Mouse (Mus musculus) NIH3T3 (cell line): Measurements from ENCODE around the gene Reg4.

Experiments
- DNase-seq: peaks from one replicate; pipeline ENCODE4 v3.0.0-alpha.2; 2012; ENCODE audit warnings: low read depth

The Reg4 gene

DNA sequence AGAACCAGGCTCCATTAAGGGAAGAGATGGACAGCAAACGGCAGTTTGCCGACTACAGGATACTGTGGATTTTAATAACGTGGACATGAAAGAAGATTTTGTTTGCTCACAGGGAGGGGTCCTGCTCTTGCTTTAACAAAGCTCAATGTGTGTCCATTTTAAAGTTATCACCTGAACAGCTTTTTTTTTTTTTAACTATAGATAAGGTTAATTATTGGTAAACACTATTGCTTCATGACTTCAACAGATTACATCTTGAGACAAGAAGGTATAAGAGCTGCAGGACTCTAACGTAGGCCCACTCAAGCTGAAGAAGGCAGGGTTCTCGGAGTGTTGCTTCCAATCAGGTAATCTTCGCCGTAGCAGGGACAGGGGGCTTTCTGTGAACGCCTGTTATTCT lies at the start of gene Reg4:
Gene Reg4 (plus strand): TSS at position 301 of the 400 bp plus-strand sequence.
- no peak for DNase-seq

DNA sequence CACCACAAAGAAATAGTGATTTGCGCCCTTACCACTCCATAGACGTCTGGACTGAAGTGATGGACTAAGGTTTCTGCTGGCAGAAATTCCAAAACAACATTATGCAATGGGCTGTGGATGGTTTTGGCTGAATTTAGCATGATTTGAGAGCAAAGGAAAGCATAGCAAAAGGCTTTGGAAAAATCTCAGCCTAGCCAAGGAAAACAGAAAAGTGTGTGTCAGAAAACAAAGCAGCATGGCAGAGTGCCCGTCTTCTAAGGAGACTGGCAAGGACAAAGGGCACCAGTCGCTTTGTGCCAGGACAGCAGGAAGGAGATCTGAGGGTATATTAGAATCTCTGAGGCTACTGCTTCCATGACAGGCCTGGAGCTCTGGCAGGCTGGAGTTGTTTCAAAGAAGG lies 43.6 kb upstream of the Reg4 start:
- peak; percentile 85 for DNase-seq

DNA sequence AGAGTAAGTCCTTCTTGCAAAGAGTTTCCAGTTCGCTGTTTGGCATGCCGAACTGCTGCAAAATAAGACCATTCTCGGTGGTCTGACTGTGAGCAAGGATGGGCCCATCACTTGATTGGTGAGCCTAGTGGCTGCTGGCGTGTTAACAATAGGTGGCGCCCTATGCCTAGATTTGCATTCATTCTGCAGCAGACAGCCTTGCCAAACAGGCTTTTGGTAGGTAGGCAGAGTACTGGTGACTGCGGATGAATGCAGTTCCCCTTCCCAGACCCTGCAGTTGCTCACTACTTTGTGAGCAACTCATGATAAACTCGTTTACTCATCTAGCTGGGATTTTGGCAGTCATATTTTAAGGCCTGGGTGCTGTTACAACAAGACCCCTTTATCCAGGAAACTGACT lies 41.2 kb upstream of the Reg4 start:
- DNase-seq: peak; percentile 60

DNA sequence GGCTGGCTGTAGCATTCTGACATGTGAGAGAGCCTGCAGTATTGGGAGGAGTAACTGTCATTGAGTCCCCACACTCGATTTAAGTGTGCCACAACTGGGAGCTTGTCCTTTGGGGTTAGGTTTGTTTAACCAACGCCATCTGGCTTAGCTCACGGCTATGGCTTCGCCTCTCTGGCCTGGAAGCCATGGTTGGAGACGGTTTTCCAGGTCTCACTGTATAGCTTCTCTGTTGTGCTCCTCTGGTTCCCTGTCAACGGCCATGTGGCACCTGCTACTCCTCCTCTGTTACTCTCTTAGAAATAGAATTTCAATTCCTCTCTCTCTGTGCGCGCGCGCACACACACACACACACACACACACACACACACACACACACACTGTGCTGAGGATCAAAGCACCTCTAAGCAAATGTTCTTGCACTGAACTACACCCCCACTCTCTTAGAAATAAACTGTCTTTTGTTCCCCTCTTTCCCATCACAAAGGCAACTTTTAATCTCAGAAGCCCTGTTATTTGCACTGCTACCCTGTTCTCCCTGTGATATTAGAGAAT lies 36.7 kb upstream of the Reg4 start:
- no peak for DNase-seq

DNA sequence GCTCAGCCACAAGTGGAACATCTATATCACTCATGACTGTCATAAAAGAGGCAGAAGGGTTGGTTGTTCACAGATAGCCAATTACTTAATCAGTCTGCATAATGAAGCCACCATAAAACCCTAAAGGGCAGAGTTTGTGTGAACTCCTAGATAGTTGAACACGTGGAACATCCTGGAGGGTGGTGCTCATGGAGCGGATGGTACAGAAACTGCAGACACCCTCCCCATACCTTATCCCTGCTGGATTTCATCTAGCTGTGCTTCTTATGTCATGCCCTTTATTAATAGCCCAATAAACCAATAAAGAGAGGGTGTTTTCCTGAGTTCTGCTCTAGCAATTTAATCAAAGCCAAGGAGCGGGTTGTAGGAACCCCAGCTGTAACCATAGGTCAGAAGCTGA lies 34.2 kb upstream of the Reg4 start:
- DNase-seq: no peak

DNA sequence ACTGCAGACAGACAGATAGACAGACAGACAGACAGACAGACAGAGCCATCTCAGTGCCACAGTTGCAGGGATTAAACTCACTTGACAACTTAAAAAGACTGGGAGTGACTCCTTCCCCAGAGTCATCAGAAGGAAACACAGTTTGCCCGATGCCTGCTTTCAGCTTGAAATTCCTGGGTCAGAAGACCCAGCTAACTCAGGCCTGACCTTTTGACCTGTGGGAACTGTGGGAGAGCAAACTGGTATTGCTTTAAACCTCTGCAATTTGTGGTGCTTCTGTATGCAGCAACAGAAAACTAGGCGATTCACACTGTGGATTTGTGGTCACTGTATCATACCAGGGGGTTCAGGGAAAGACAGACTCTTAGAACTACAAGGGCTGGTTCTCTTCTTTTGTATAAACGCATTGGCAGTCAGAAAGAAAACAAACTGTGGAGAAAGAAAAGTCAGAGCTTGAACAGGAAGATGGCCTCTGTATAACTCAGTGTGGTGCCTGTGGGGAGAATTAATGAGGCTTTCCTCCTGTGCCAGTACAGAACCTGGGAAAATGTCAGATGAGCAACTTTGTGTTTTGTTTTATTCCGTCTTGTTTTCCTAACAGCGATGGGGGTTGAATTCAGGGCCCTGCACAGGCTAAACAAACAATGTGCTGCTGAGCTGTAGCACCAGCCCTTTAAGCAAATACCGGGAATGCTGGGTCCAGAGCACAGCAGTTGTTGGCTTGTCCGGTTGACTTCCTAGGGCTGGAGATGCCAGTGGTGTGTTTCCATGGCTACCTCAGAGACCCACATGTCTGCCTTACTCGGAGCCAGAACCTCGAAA lies 24.0 kb upstream of the Reg4 start:
- peak; percentile 17 for DNase-seq

DNA sequence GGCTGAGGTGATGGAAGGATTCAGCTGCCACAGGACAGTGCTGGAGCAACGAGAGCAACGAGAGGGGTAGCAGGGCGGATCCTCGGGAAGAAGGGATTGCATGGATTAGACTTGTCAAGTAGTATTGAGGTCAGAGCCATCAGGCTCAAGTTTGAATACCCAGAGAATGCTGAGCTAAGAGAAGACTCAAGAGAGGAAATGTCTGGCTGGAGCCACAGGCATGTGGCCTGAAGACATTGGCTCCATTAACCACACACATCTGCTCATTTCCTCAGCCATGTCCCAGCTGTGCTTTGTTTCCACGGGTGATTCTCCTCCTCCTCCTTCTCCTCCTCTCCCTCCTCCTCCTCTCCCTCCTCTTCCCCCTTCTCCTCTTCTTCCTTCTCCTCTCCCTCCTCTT lies 22.2 kb upstream of the Reg4 start:
- no peak for DNase-seq

DNA sequence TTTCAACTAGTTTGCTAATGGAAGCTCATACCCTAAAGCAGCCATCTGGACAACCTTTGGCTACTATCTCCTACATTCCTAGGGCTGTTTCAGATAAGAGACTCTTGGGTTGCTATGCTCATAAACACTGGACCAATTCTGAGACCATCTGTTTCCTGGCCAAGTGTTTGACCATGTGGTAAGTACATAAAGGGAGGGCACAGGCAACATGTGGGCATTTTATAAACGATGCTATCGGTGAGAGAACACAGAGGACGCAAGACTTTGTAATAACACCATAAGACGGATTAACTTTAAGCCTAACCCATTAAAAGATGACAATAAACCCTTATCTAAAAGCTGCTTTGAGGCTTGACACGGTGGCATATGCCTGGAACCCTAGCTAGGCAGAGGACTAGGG lies 18.7 kb upstream of the Reg4 start:
- DNase-seq: no peak

DNA sequence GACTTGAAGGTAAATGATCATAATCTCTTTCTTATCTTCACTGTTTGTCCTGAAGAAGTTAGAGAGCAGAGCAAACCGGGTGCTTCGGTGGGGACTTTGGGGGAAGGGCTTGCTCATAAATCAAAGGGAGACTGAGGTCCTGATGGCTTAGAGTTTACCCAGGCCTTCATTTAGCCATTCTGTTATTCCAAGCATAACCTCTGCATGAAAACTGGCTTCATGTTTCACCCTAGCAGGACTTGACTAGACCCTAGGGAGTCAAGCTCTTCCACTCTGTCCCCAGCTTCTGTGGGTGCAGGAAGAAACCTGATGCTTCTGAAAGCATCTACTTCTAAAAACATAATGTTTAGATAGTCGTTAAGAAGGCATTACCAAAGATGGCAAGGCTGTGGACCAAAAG lies 15.0 kb upstream of the Reg4 start:
- no peak for DNase-seq

DNA sequence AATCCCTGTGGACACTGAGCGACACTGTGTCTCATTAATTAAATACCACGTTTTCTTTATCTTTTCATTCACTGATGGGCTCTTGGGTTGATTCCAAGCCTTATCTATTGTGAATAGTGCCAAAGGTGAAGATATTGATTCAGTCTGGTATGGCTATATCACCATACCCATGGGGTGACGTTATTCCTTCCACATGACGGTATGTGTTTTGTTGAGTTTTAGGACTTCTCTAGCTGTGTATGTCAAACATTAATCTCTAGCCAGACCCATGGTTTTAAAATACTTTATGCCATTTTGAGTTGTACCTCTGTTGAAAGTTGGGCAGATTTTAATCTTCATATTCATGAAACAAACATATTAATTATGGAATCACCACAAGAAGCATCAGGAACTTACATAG lies 12.8 kb upstream of the Reg4 start:
- DNase-seq: no peak

DNA sequence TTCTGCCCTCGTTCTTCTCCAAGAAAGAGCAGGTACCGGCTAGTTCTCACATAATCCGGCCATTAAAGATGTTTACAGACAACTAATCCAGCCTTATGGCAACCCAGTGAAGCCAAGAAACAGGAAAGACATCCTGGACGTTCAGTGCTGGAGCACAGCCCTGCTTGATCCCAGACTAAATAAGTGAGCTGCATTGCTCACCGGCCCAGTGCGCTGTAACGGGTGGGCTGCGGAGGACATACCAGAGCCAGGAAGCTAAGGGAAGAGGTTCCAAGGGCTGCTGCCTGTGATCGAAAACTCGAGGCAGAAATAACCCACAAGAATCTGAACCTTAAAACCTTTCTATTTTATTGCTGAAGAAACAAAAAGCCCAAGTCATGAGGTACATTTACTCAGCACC lies 11.1 kb upstream of the Reg4 start:
- no peak for DNase-seq

DNA sequence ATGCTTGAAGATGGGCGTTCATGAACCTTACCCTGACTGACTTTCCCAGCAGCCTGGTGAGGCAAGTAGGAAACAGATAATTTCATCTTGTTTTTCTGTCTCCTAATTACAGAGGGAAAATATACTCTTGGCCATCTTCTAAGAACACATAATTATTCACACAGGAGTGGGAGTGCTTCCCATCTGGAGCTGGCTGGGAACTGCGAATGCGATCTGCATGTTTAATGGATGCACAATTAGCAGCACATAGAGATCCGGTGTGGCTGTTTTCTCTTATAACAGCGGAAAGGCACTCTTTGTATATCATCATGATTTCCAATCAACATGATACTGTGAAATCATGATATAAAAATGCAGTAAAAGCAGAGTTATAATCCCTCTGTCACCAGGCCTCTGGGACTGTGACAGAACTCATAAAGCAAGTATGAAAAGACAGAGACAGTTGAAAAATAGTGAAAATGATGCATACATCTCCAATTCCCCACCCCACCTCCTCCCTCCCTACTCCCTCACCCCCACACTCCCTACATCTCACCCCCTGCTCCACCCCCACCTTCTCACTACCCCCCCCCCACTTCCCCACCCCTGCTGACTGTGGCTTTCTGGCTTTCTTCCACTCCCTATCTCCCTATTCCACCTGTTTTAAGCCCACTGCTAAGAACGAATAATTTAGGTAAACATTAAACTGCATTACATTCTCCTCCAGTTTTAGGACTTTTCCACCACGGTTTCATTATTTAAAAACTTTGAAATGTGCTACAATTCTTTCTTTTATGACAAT lies 10.5 kb upstream of the Reg4 start:
- DNase-seq: no peak

DNA sequence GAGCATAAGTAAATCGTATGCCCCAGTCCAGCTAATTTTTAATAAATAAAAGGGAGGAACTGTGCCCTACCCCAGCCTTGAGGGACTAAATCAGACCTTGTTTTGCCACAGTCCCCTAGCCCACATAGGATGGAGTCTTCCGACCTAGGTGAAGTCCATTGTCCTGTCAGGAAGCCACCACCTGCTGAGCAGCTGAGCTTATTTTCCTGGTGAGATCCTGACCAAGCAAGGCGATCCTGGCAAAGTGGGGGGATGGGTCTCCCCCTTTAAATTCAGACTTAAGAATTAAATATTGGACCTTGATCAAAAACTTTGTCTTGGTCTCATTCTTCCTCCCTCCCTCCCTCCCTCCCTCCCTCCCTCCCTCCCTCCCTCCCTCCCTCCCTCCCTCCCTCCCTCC lies 5.7 kb upstream of the Reg4 start:
- no peak for DNase-seq

DNA sequence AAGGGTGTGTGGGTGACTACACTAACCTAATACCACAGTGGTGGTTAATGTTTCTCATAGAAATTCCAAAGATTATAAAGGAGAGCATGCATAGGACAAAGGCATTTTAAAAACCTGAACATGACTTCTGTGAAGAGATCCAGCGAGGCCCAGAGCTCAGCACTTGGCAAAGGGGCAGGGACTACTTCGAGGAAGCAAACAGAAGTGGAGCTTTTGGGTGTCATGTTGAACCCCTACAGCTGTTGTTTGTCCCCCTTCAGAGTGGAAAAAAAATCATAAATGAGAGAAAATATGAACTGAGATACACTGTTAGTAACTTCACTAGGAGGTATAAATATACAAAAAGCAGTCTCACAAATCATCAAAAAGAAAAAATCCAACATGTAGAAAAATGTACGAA lies 1.3 kb downstream of the Reg4 start:
- no peak for DNase-seq

DNA sequence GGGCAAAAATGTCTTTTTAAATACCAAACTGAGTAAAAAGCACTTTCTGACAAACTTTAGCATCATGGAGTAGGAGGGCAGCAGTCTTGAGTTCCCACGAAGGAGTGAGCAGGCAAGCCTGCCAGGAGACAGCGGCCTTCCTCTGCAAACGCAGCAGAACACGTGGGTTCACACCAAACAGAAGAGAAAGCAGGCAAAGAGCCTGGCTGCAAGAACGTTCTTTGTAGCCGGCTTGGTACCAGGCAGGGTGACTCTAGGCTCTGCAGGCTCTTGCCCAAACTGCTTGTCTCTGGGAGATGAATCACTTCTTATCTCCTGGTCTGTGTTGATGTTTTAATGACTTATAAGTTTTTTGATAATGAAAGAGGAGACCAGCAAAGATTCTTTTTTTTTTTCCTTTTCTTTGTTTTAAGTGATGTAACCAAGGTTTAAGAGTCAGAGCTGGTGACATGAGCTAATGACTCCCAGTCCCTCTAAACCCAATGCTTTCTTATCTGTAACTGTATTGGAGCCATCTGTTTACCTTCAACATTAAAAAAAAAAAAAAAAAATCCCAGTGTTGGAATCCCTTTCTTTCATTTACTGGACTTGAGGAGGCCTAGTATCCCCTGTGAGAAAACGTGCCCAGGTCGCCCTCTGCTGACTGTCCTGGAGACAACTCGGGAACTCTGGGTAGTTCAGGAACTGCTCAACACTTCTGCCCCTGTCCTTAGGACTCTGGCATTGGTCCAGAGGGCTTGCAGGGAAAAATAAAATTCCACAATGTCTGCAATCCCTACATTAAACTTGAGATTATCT lies 2.0 kb downstream of the Reg4 start:
- DNase-seq: peak; percentile 88

DNA sequence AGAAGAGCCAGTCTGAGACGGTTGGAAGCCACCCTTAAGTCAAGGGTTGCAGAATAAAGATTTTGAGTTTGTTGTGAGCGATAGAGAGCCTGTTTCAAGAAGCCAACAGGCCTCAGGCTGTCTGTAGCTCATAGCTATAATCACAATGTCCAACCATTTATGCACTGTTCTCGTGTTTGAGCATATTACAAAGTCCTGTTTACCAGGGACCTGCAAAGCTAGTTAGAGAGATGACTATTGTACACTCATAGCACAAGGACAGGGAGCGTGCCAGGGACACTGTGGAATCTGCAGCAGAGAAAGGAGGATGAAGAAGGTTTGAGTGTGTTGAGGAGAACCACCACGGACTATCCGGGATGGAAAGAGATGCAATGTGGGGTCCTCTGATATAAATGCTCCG lies 3.0 kb downstream of the Reg4 start:
- no peak for DNase-seq

DNA sequence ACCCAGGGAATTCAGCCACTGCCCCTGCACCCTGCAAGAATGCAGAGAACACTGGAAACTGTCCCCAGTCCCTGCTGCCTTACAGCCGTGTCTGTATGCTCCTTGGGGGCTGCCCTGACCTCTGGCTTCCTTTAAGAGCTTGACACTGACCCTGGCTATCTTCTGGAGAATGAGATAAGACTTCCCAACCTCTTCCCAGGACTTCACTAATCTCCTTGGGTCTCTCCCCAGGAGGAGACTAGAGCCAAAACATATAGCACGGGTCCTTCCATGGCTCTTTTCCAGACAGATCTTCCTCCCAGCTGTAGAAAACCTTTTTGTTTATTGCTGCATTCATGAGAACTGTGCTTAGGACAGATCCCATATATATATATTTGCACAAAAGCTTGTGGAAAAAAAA lies 3.8 kb downstream of the Reg4 start:
- no peak for DNase-seq

DNA sequence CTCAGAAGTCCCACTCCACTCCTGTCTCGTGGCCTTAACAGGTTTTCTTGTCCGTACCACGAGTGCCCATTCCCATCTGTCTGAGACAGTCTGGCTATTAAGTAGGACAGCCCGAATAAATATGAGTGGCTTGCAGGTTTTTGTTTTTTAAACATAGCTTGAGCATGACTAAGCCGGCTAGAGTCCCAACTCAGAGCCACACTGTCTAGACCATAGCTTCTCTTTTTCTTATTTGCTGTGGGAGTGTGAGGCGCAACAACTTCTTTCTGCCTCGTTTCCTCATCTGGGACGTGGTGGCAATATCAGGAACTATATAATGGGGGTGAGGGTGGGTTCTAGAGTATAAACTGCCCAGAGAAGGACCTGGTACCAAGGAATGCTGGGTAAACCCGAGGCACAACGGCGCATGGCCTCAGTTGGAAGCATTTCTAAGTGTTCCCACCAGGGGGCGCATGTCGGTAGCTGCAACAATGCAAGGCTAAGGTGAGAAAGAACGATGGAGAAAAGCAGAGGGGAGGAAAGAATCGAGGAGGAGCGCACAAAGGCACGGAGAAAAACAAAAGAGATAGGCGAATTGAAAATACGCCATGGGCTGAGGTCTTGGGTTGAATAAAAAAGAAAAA lies 5.1 kb downstream of the Reg4 start:
- DNase-seq: peak; percentile 81

DNA sequence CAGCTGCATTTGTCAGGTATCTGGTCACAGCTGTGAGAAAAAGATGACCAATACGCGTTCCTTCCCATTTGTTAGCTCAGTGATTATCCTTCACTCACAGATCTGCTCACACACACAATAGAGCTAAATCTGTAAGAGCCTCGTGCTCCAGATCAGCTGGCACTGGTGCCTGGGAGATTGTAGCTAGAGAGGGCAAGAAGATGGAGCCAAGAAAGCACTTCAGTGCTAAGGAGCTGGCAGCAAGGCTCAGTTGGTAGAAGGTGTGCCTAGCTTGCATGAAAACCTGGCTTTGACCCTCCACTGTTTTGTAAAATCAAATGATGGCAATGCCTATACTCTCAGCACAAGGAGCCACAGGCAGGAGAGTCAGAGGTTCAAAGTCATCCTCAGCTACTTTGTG lies 5.8 kb downstream of the Reg4 start:
- DNase-seq: peak; percentile 4

DNA sequence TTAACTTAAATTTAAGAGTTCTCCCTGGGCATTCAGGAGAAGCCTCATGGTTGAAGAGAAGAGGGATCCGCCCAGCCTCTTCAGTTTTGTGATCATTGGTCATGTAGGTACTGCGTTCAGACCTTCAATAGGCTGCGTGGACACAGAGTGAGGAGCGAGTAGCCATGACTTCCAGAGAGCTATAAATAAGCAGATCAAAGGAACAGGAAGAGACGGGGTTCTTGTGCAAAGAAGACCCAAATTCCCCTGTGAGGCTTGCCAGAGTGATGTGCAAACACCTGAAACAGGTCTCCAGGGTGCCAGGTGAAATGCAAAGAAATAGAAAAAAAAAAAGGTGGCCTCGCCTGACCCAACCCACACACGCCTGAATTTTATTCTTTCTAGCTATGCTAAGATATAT lies 8.0 kb downstream of the Reg4 start:
- no peak for DNase-seq

DNA sequence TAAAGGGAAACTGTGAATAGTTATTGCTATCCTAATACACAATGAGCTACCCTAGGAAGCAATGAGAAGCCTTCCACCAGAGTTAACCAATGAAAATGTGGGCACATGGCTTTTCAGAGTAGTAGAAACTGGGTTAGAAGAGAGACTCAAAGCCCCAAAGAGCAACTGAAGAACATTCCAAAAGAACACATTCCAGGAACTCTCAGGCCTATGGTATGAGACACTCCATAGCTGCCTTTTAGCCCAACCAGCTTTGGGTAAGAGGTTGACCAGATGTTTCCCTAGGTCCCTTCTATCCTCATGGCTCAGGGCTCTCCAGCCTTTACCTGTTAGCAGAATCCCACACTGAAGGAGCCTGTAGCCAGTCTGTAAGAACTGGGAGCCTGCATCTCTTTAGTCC lies 11.5 kb downstream of the Reg4 start:
- no peak for DNase-seq

DNA sequence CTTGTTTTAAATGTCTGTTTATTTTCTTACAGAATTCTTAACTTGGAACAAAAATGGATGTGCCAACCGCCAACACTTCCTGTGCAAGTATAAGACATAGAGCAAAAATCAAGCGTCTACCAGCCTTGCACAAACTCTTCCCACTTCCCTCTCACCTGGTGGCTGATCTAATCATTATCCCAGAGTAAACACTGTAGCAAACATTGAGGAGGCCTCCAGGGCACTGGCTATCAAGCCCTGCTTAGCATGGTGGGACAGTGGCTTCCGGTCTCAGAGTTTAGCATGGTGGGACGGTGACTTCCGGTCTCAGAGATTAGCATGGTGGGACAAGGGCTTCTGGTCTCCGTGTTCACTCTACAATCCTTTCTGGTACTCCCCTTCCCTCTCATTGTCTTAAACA lies 14.3 kb downstream of the Reg4 start:
- no peak for DNase-seq
